Mouse (Mus musculus) brain, embryonic 18.5 days (tissue): ENCODE results near the gene Dtx3.
"Not testable (repeated sequence)": the region's sequence is repeated elsewhere in the genome, so short reads cannot be mapped to it uniquely, and the experiment has no call there.

Source experiments
- DNase-seq: peaks from one replicate; pipeline ENCODE4 v3.0.0-alpha.2; 2012; ENCODE audit warnings: low read depth, low spot score

The Dtx3 gene

GRCm38 (mm10) chr10:127165654-127166403 lies 29.7 kb downstream of the Dtx3 start:
- DNase-seq = no peak

GRCm38 (mm10) chr10:127165354-127165653 lies 30.2 kb downstream of the Dtx3 start:
- no peak for DNase-seq

GRCm38 (mm10) chr10:127164631-127165353 lies 30.7 kb downstream of the Dtx3 start, which contains the start of gene B4galnt1:
Gene B4galnt1, plus strand, starts transcription at chr10:127165225.
- peak; percentile 75 for DNase-seq

- DNase-seq = no peak
Measured at GRCm38 (mm10) chr10:127164190-127164589, 31.3 kb downstream of the Dtx3 start.

- DNase-seq = not testable (repeated sequence)
Measured at GRCm38 (mm10) chr10:127162771-127163261, 32.7 kb downstream of the Dtx3 start.

GRCm38 (mm10) chr10:127160728-127161127 lies 34.8 kb downstream of the Dtx3 start:
- no peak for DNase-seq

- DNase-seq = no peak
Measured at GRCm38 (mm10) chr10:127160081-127160480, 35.4 kb downstream of the Dtx3 start.

- DNase-seq = no peak
Measured at GRCm38 (mm10) chr10:127158471-127158870, 37.1 kb downstream of the Dtx3 start.

- DNase-seq = no peak
Measured at GRCm38 (mm10) chr10:127156511-127156910, 39.0 kb downstream of the Dtx3 start.

GRCm38 (mm10) chr10:127156089-127156488 lies 39.4 kb downstream of the Dtx3 start:
- DNase-seq = no peak

- no peak for DNase-seq
Measured at GRCm38 (mm10) chr10:127154652-127155051, 40.9 kb downstream of the Dtx3 start.

- no peak for DNase-seq
Measured at GRCm38 (mm10) chr10:127154241-127154640, 41.3 kb downstream of the Dtx3 start.

GRCm38 (mm10) chr10:127153323-127153722 lies 42.2 kb downstream of the Dtx3 start:
- no peak for DNase-seq

- not testable (repeated sequence) for DNase-seq
Measured at GRCm38 (mm10) chr10:127152556-127152955, 43.0 kb downstream of the Dtx3 start.

- not testable (repeated sequence) for DNase-seq
Measured at GRCm38 (mm10) chr10:127151233-127151632, 44.3 kb downstream of the Dtx3 start.

- no peak for DNase-seq
Measured at GRCm38 (mm10) chr10:127150471-127150872, 45.1 kb downstream of the Dtx3 start.

GRCm38 (mm10) chr10:127147135-127147534 lies 48.4 kb downstream of the Dtx3 start:
- DNase-seq = no peak

GRCm38 (mm10) chr10:127145303-127145702 lies 50.2 kb downstream of the Dtx3 start:
- no peak for DNase-seq

GRCm38 (mm10) chr10:127144536-127144935 lies 51.0 kb downstream of the Dtx3 start:
- DNase-seq = no peak

GRCm38 (mm10) chr10:127143228-127143627 lies 52.3 kb downstream of the Dtx3 start:
- DNase-seq = no peak

GRCm38 (mm10) chr10:127141500-127141899 lies 54.0 kb downstream of the Dtx3 start:
- DNase-seq = no peak

GRCm38 (mm10) chr10:127140971-127141370 lies 54.6 kb downstream of the Dtx3 start:
- DNase-seq = no peak
